Mouse (Mus musculus): ENCODE data around the gene Ptk7. TPM values are rescaled to one million over a fixed set of nuclear protein-coding genes. Genes with fewer than 3 reads are reported as not detected.
A peak's percentile ranks its signal among the peaks of the same experiment; 100 is the strongest.
"Not testable (repeated sequence)": the region's sequence is repeated elsewhere in the genome, so short reads cannot be mapped to it uniquely, and the experiment has no call there.

Gene Ptk7
- total RNA-seq, 1 experiment from 2014 or later: 7.2 TPM

DNA sequence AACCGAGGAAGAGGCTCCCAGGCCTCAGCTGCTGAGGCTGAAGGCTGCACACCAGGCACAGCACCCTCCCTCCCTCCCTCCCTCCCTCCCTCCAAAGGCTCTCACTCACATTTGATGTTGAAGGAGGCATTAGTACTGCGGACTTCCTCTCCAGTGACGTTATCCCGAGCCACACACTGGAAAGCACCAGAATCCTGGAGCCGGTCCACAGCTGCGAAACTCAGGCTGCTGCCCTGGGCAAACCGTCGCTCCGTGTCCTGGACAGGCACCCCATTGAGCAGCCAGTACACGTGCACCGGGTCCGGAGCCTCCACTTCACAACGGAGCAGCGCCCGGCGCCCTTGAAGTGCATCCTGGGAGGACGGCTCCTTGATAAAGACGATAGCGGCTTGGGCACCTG is 37.9 kb downstream of the Ptk7 start:
- ATAC-seq (replicated peaks in 1 of 2; ENCODE audit: insufficient read depth in 1 of 2, low FRiP score in 2 of 2, low TSS enrichment in 1 of 2, low read depth in 1 of 2, poor library complexity in 2 of 2, severe bottlenecking in 2 of 2): no peak

- no peak for ATAC-seq (replicated peaks in 1 of 2; ENCODE audit: insufficient read depth in 1 of 2, low FRiP score in 2 of 2, low TSS enrichment in 1 of 2, low read depth in 1 of 2, poor library complexity in 2 of 2, severe bottlenecking in 2 of 2)
These were observed 38.9 kb downstream of the Ptk7 start for GRCm38 (mm10) chr17:46590439-46590838.

DNA sequence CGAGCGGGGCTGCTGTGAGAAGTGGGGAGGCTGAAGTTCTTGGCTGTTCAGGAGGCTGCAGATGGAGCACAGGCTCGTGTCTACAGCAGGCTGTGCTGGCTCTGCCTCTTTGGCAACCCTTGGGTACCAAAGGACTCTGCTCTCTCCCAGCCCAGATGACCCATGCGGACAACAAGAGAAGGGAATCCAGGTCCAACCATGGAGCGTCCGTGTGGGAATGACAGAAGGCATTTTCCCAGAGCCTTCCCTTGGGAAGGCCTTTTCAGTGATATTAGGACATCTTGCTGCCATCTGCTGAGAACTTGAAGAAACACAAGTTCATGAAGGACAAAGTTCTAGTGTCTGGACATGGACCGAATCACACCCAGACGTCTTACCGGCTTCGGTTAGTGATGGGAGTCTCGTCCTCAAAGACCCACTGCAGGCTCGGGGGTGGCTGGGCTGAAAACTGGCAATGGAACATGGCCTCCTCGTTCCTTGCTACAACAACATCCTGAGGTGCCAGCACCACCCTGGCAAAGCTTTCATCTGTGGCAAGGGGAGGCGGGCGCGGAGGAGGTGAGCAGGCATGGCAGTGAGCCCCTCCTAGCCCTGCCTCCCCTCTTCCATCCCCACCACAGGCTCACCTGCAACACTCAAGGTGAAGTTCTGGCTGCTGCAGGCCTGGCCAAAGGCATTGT is 39.5 kb downstream of the Ptk7 start:
- no peak for ATAC-seq (replicated peaks in 1 of 2; ENCODE audit: insufficient read depth in 1 of 2, low FRiP score in 2 of 2, low TSS enrichment in 1 of 2, low read depth in 1 of 2, poor library complexity in 2 of 2, severe bottlenecking in 2 of 2)

GRCm38 (mm10) chr17:46588913-46589312 is 40.4 kb downstream of the Ptk7 start:
- no peak for ATAC-seq (replicated peaks in 1 of 2; ENCODE audit: insufficient read depth in 1 of 2, low FRiP score in 2 of 2, low TSS enrichment in 1 of 2, low read depth in 1 of 2, poor library complexity in 2 of 2, severe bottlenecking in 2 of 2)

DNA sequence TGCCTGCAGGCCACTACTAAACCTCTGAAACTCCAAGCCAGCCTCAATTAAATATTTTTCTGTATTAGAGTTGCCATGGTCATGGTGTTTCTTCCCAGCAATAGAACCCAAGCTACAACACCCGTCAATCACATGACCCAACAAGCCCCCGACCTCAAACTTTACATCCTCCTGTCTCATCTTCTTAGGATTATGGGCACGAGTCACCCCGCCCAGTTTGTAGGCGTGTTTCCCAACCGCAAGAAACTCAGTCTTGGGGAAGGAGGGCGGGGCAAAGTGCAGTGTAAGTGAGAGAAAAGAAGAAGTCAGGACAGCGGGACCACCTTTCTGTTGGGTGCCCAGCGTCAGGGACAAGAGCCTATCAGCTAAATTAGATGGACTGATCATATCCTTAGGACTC is 41.1 kb downstream of the Ptk7 start:
- peak in 1 of 2 experiments; percentile 22; a peak in 1 of 4 replicates for ATAC-seq (replicated peaks in 1 of 2; ENCODE audit: insufficient read depth in 1 of 2, low FRiP score in 2 of 2, low TSS enrichment in 1 of 2, low read depth in 1 of 2, poor library complexity in 2 of 2, severe bottlenecking in 2 of 2)

GRCm38 (mm10) chr17:46586327-46586726 is 43.0 kb downstream of the Ptk7 start:
- no peak for ATAC-seq (replicated peaks in 1 of 2; ENCODE audit: insufficient read depth in 1 of 2, low FRiP score in 2 of 2, low TSS enrichment in 1 of 2, low read depth in 1 of 2, poor library complexity in 2 of 2, severe bottlenecking in 2 of 2)

GRCm38 (mm10) chr17:46578650-46579049 is 50.7 kb downstream of the Ptk7 start:
- no peak for ATAC-seq (replicated peaks in 1 of 2; ENCODE audit: insufficient read depth in 1 of 2, low FRiP score in 2 of 2, low TSS enrichment in 1 of 2, low read depth in 1 of 2, poor library complexity in 2 of 2, severe bottlenecking in 2 of 2)

- ATAC-seq (replicated peaks in 1 of 2; ENCODE audit: insufficient read depth in 1 of 2, low FRiP score in 2 of 2, low TSS enrichment in 1 of 2, low read depth in 1 of 2, poor library complexity in 2 of 2, severe bottlenecking in 2 of 2): no peak
These were observed 53.2 kb downstream of the Ptk7 start for GRCm38 (mm10) chr17:46576070-46576469.

- no peak for ATAC-seq (replicated peaks in 1 of 2; ENCODE audit: insufficient read depth in 1 of 2, low FRiP score in 2 of 2, low TSS enrichment in 1 of 2, low read depth in 1 of 2, poor library complexity in 2 of 2, severe bottlenecking in 2 of 2)
These were observed 54.8 kb downstream of the Ptk7 start for GRCm38 (mm10) chr17:46574535-46574934.

DNA sequence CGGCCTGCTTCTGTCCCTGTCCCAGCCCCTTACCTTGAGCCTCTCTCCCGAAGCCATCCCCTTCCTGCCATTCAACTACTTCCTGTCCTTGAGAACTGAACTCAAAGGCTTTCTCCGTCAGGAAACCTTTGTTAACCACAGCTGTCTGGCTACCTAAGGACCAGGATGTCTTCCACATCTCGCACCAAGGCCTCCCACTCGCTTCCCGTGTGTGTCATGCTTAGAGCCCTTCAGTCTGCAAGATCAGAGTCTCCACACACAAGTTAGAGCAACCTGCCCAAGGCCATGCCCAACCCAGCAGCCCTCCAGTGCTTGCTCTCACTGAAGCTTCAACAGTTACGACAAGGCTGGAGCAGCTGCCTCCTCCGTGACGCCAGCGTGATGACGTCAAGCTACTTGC is 58.3 kb downstream of the Ptk7 start:
- no peak for ATAC-seq (replicated peaks in 1 of 2; ENCODE audit: insufficient read depth in 1 of 2, low FRiP score in 2 of 2, low TSS enrichment in 1 of 2, low read depth in 1 of 2, poor library complexity in 2 of 2, severe bottlenecking in 2 of 2)

GRCm38 (mm10) chr17:46559146-46559545 is 70.2 kb downstream of the Ptk7 start:
- ATAC-seq (replicated peaks in 1 of 2; ENCODE audit: insufficient read depth in 1 of 2, low FRiP score in 2 of 2, low TSS enrichment in 1 of 2, low read depth in 1 of 2, poor library complexity in 2 of 2, severe bottlenecking in 2 of 2): no peak

- no peak for ATAC-seq (replicated peaks in 1 of 2; ENCODE audit: insufficient read depth in 1 of 2, low FRiP score in 2 of 2, low TSS enrichment in 1 of 2, low read depth in 1 of 2, poor library complexity in 2 of 2, severe bottlenecking in 2 of 2)
These were observed 71.2 kb downstream of the Ptk7 start for GRCm38 (mm10) chr17:46558151-46558550.

DNA sequence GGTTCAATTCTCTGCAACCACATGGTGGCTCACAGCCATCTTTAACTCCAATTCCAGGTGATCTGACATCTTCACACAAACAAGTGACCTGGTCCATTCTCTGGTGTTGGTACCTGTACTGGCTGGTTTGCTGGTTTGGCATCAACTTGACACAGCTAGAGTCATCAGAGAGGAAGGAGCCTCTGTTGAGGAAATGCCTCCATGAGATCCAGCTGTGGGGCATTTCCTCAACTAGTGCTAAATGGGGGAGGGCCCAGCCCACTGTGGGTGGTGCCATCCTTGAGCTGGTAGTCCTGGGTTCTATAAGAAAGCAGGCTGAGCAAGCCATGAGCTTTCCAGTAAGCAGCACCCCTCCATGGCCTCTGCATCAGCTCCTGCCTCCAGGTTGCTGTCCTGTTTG is 72.0 kb downstream of the Ptk7 start:
- not testable (repeated sequence) for ATAC-seq (replicated peaks in 1 of 2; ENCODE audit: insufficient read depth in 1 of 2, low FRiP score in 2 of 2, low TSS enrichment in 1 of 2, low read depth in 1 of 2, poor library complexity in 2 of 2, severe bottlenecking in 2 of 2)

GRCm38 (mm10) chr17:46556584-46556945 is 72.7 kb downstream of the Ptk7 start:
- ATAC-seq (replicated peaks in 1 of 2; ENCODE audit: insufficient read depth in 1 of 2, low FRiP score in 2 of 2, low TSS enrichment in 1 of 2, low read depth in 1 of 2, poor library complexity in 2 of 2, severe bottlenecking in 2 of 2): peak in 1 of 2 experiments; percentile 7; a peak in 2 of 4 replicates

- ATAC-seq (replicated peaks in 1 of 2; ENCODE audit: insufficient read depth in 1 of 2, low FRiP score in 2 of 2, low TSS enrichment in 1 of 2, low read depth in 1 of 2, poor library complexity in 2 of 2, severe bottlenecking in 2 of 2): peak; percentile 94 to 95
These were observed 73.4 kb downstream of the Ptk7 start, which contains the start of gene Srf for GRCm38 (mm10) chr17:46555673-46556583. Gene Srf (minus strand): TSS chr17:46556175.

DNA sequence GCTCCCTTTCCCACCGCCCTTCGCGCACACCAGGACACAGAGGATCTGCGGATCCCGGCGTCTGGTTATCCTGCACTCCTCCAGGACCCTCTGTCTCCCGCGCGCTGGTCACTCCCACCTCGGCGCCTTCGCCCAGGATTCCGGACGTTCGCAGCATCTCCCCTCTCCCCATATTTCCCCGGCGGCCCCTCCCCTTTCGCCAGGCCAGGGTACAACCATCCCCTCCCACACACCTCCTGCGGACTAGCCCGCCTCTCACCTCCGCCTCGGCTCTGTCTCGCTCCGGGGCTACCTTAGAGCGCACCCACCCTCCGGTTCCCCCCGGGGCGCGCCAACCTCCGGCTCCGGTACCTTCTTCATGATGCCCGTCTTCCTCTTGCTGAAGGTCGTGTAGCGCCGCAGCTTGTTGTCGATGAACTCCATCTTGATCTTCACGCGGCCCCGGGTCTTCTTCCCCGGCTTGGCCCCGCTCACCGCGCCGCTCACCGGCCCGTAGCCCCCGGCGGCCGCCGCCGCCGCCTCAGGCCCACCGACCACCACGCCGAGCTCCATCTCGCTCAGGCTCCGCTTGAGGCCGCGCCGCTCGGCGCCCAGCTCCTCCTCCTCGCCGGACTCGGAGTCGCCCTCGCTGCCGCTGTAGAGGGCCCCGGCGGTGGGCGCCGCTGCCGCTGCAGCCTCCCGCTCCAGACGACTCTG is 74.2 kb downstream of the Ptk7 start:
- no peak for ATAC-seq (replicated peaks in 1 of 2; ENCODE audit: insufficient read depth in 1 of 2, low FRiP score in 2 of 2, low TSS enrichment in 1 of 2, low read depth in 1 of 2, poor library complexity in 2 of 2, severe bottlenecking in 2 of 2)

- ATAC-seq (replicated peaks in 1 of 2; ENCODE audit: insufficient read depth in 1 of 2, low FRiP score in 2 of 2, low TSS enrichment in 1 of 2, low read depth in 1 of 2, poor library complexity in 2 of 2, severe bottlenecking in 2 of 2): no peak
These were observed 74.7 kb downstream of the Ptk7 start for GRCm38 (mm10) chr17:46554646-46554976.

DNA sequence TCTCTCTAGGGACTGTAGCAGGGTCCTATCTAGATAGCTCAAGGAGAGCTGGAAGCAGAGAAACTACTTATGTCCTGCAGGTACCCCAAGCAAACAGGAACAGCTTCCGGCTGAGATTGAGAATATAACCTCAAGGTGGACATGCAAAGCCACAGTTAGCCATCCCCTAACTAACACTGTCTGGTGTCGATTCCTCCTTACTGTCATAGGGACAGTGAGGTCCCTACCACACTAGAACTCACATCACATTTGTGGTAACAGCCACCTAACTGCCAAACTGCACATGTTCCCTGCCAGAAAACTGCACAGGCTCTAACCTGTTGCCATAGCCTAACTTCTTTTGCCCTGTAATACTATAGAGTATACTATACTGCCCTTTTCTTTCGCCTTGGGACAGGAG is 75.4 kb downstream of the Ptk7 start:
- ATAC-seq (replicated peaks in 1 of 2; ENCODE audit: insufficient read depth in 1 of 2, low FRiP score in 2 of 2, low TSS enrichment in 1 of 2, low read depth in 1 of 2, poor library complexity in 2 of 2, severe bottlenecking in 2 of 2): no peak

Measured in hematopoietic stem cell, adult 5-6 weeks (primary cell).